Mouse (Mus musculus) adrenal gland, postnatal 14 days (tissue): ENCODE results near the gene Mad2l1bp. TPM values are rescaled to one million over a fixed set of nuclear protein-coding genes. Genes with fewer than 3 reads are reported as not detected.

Source experiments
- DNase-seq: peaks from one replicate; pipeline ENCODE4 v3.0.0; 2021; ENCODE audit warnings: mixed read lengths
- long read RNA-seq, 2 experiments: library from polyadenylated mRNA; stranded (forward); transcript quantifications; one replicate each; pipeline ENCODE4 v2.0.0; 2021
- total RNA-seq: library from RNA; stranded (reverse); gene quantifications from 2 replicates; pipeline ENCODE4 v1.2.3, GENCODE M21; 2021

Gene Mad2l1bp
- total RNA-seq, result 10.8 and 13.9 TPM in 2 replicates
- long read RNA-seq, experiment 1, transcript Mad2l1bp-201 (3 exons, 1,272 nt), result major isoform, 21 of 23 reads
- long read RNA-seq, experiment 1, partial matches to known transcripts, result 1 of 23 reads
- long read RNA-seq, experiment 1, other reads (novel, unspliced or antisense), result 1 of 23 reads
- long read RNA-seq, experiment 2, transcript Mad2l1bp-201 (3 exons, 1,272 nt), result major isoform, 17 of 19 reads
- long read RNA-seq, experiment 2, partial matches to known transcripts, result 0 of 19 reads
- long read RNA-seq, experiment 2, other reads (novel, unspliced or antisense), result 2 of 19 reads

DNA sequence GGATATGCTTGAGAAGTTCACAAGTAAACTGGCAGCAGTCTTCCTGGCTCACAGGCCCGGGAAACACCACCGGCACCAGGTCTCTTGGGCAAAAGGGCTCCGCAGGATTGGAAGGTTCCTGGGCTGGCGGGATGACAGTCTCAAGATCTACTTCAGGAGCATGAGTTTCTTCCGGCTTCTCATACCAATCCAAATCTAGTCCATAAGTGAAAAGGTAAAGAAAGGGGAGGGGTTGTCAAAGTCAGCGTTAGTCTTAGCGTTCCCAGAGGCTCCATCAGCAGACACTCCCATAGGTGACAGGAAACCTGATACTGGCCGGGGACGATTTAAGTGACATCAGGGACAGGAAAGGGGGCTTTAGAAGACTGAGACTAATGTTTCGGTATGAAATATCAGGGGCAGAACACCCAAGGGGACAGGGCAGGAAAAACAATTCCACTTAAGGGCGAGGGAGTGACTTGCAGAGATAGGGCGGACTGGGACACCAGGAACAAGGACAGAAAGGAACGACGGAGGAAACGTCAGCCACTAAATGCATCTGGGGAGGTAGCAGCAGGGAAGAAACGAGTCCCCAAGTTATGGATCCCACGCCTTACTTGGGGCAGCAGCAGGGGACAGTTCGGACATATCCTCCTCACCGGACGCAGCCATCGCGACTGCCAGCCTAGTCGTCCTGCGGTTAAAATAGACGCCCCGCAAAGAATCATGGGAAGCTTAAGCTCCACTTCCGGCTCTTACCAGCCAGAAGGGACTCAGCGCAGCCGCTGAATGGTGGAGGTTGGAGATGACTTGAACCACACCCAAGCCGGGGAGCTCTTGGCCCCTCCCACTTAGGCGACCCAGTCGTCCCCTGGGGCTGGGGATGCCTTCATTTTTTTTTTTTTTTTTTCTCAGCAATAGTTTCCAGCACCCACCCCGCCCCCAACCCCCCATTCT lies at the start of gene Mad2l1bp:
Mad2l1bp (minus strand) TSS at position 707 of the 936 bp plus-strand sequence.
- peak; percentile 93 for DNase-seq

DNA sequence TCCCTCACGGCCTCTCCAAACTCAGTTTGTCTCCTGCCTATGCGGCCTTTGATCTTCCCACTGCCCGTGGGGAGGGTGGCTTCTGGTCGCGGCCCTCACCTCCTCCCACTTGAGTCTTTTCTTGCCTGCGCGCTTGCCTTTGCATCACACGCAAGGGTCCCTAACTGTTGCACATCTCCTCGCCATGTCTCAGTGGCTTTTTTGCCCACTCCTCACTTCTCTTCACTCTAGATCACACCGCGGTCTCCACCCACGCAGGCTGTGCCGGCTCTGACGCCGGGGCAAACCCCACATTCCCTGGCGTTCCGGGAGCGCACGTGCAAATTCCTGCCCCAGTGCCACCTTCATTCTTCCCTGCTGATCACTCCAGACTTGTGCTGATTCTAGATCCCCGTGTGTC lies 49.7 kb upstream of the Mad2l1bp start:
- peak; percentile 62 for DNase-seq

DNA sequence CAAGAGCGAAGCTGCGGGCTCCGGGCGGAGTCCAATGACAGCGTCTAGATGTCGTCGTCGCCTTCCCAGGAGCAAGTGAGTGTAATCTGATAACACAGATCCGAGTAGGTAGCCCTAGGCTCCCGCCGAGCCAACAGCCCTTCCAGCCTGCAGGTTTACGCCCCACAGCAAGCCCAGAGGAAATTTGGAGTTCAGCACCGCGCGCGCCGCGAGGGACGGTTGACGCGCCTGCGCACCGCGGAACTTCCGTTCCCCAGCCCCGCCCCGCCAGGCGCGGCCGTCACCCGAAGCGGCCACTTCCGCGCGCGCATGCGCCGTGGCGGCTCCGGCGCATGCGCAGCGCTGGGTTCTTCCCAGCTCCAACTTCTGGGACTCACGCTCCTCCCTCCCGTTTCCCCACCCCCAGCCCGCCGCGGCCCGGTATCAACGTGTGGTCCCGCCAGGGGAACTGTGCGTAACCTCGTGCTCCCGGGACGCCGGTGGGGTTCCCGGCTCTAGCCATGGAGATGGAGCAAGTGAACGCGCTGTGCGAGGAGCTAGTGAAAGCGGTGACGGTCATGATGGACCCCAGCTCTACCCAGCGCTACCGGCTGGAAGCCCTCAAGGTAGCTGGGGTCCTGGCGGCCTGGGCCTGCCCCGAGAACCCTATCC lies 49.2 kb upstream of the Mad2l1bp start, which contains the start of the genes Polh and Xpo5:
Polh (minus strand) TSS at position 225 of the 651 bp plus-strand sequence.
Xpo5 (plus strand) TSS at position 362 of the 651 bp plus-strand sequence.
- DNase-seq, result peak; percentile 96

DNA sequence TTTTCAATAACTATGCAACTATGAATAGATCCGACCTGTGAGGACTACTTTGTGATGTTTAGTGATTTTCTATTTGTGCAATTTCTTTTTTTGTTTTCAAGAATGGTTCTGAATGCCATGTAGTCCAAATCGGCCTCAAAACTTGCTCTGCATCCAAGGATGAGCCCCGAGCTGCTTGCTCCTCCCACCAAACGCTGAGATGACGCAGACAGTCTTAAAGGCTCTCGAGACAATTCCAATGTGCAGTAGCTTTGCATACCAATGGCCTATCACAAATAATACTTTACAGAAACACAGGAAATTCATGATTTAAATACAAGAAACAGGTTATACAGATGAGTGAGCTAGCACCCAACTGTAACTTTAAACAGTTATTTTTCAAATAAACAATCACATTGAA lies 47.8 kb upstream of the Mad2l1bp start:
- peak; percentile 49 for DNase-seq

DNA sequence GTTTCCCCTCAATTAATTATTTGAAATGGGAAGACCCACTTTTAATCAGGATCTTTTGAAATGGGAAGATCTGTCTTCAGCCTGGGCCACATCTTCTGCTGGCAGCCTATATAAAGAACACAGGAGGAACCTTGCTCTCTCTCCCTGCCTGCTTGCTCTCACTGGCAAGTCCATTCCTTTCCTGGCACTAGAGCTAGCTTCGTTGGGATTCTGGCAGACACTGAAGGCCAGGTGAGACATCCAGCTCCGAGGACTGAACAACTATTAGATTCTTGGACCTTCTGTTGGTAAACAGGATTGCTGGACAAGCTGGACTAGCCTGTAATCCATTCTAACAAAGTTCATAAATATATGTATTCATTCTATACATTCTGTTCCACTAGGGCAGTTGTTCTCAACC lies 35.5 kb upstream of the Mad2l1bp start:
- peak; percentile 51 for DNase-seq

DNA sequence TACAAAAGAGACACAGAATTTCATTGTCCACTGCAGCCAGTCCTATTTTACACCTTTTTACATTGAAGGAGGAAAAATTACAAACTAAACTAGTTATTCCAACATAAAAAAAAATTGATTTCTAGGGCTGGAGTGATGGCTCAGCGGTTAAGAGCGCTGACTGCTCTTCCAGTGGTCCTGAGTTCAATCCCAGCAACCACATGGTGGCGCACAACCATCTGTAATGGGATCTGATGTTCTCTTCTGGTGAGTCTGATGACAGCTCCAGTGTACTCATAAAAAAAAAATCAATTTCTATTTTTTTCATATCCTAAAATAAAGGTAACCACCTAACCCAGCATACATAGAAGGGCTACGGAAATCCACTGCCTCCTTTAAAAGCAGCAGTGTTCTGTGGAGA lies 28.9 kb upstream of the Mad2l1bp start:
- peak; percentile 64 for DNase-seq

DNA sequence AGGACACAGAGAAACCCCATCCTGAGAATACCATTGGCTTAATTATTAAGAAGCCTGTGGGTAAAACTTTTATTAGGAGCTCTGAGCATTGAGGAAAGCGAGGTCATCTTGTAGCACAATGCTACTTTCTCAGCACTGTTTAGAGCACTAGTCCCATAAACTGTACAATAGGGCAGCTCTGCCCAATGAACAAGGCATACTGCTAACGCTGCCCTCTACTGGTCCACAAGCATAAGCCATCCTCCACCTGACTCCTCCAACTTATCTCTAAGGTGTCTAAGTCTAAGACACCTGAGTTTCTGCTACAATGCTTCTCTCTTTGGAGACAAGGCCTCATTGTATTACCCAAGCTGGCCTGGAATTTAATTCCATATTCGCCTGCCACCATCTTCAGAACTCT lies 17.2 kb upstream of the Mad2l1bp start:
- DNase-seq, result no peak

DNA sequence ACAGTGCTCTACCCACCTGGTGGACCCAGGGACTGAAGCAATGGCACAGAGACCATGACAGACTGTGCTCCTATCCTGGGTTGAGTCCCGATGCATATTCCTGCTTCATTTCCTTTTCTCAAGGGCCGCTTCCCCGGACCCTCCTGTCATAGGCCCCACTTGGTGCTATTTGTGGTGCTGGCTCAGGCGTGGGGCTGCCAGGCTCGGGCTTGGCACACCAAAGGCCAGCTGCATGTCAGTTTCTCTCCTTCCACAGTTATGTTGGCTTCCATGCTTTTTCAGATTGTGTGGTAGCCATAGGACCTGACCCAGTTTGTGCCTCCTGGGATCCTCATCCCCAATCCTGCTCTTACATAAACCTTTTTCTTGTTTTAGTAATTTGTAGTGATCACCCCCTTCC lies 15.4 kb upstream of the Mad2l1bp start:
- DNase-seq, result no peak

DNA sequence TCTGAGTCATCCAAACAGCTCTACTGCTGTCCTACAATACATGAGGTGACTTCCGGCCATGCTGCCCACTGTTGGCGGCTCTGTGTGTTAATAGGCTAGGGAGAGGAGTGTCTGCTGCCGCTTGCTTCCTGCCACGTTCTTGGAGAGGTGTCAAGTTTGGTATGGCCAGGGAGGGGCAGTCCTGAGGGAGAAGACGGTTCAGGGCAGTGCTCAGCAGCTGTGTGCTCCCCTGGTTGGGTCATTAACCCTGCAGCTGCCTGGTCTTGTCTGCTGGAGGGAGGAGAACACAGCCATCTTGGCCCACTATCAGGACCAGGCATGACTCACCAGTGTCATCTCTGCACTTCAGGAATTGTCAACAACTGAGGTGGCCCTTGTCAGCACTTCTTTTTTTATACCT lies 15.0 kb upstream of the Mad2l1bp start:
- peak; percentile 16 for DNase-seq

DNA sequence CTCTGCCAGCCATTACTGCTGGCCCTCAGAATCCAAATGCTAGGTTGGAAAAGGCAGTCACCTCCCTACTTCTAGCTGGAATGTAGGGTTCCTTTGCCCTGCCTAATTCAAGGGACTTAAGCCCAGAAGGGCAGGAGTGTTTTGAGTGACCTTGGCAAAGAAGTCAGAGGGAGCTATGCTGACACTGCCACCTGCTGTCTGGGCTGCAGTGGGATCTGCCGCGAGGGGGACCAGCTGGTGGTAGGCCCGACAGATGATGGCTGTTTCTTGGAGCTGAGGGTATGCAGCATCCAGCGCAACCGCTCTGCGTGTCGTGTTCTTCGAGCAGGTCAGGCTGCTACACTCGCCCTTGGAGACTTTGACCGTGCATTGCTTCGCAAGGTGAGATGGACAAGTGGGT lies 13.7 kb upstream of the Mad2l1bp start:
- DNase-seq, result peak; percentile 69

DNA sequence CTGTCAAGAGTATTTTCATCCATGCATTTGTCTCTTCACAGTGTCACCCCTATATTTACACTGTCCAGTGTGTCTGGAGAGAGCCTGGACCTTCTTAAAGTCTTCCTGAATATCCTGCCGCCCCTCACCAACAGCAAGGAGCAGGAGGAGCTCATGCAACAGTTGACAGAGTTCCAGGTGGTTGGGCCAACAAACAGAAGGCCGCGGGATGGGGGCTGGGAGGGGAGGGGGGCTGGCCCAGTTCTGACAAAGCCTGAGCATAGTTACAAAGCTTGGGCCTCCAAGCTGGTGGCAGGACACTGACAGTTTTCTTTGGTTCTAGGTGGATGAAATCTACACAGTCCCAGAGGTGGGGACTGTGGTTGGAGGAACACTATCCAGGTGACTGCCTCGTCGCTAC lies 12.9 kb upstream of the Mad2l1bp start:
- DNase-seq, result no peak

DNA sequence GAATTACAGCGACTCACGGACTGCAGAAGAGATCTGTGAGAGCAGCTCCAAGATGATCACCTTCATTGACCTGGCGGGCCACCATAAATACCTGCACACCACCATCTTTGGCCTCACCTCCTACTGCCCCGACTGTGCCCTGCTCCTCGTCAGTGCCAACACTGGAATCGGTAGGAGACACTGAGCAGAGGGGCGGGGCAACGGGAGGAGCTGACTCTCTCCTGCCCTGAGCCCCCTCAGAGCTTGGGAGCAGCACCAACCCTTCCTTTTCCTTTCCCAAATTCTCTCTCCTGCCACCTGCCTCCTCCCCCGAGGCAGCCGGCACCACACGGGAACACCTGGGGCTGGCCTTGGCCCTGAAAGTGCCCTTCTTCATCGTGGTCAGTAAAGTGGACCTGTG lies 12.1 kb upstream of the Mad2l1bp start:
- DNase-seq, result no peak

DNA sequence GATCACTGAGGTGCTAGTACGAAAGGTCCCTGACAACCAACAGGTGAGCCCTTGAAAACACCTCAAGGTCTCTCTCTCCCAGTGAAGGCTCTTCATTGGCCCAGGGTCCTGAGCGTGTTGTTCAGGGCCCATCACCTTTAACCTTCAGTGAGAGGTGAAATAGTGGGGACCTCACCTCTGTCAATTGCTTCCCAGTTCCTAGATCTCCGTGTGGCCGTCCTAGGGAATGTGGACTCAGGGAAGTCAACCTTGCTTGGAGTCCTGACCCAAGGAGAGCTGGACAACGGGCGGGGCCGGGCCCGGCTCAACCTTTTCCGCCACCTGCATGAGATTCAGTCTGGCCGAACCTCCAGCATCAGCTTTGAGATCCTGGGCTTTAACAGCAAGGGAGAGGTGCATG lies 11.4 kb upstream of the Mad2l1bp start:
- no peak for DNase-seq

DNA sequence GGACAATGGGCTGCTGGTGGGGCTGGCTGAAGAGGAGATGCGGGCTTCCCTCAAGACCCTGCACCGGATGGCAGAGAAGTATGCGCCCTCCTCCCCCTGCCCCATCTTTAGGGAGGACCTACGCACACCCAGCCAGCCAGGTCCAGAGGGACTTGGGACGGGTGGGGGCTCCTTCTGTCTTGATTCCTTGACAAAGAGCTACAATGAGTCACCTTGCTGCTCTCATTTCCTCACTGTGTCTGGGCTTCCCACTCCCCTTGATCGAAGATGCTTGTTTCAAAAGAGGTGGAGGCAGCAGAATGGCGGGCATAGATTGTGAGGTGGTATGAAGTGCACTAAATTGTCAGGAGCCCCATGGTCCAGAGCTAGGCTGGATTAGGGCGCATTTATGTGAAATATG lies 10.9 kb upstream of the Mad2l1bp start:
- no peak for DNase-seq

DNA sequence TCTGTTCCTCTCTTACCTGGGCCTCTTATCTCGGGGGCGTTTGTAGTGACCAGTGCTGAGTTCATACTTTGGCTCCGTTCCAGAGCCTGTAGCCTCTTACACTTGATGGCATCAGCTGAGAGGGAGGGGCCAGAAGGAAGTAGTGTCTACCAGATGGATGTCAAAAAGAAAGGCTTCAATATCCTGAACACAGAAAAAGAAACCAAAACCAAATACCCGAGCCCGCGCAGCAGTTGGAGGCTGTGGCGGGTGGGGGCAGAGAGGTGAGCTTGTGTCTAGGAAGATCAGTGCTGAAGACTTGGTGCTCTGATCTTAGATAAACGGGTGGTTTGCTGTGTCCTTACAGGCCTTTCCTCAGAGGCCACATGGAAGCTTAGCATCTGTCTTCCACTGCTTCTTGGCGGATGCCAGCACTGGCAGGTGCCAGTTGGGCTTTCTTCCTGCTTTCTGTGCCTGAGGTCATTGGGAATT lies 9.6 kb upstream of the Mad2l1bp start:
- DNase-seq, result peak; percentile 52

DNA sequence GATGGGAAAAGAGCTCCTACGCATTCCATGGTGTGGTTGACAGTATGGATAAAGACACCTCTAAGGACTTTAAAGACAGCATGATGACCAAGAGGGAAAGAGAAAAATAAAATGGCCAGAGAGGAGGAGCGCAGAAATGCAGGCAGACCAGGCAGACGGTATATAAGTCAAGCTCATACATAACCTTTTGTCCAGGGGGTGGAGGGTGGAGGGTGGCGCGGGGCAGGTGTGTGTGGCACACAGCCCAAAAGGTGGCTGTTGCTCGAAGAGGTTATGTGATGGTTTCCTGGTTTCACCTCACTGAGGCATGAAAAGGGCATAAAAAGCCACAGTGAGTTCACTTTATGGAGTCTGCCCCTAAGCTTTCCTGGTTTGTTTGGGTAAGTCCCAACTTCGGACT lies 9.2 kb upstream of the Mad2l1bp start:
- DNase-seq, result no peak

DNA sequence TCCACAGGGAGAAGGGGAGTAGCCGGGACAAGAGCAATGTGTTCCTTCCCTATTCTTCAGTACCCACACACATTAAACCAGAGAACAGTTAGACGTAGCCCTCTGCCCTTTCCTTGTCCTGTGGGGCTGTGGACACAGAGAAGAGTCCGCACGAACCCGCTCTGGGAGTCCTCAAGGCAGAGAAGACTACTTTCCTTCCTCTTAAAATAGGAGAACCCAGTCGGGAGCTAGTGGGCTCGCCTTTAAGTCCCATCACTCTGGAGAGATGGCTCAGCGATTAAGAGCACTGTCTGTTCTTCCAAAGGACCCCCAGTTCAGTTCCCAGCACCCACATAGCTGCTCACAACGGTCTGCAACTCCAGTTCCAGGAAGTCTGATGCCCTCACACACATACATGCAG lies 8.4 kb upstream of the Mad2l1bp start:
- no peak for DNase-seq

DNA sequence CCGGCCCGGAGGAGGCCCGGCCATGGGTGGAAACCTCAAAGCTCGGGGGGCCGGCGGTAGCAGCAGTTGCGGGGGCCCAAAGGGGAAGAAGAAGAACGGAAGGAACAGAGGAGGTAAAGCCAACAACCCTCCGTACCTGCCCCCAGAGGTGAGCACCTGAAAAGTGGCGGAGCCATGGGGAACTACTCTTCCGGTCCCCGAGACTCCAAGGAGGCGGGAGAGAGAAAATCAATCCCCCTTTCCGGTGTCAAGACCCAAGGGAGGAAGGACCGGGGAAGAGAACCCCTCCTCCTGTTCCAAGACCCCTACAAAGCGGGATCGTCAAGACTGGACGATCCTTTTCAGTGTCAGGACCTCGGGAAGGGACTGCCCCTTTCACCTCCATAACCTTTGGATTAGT lies 7.8 kb upstream of the Mad2l1bp start:
- DNase-seq, result no peak

DNA sequence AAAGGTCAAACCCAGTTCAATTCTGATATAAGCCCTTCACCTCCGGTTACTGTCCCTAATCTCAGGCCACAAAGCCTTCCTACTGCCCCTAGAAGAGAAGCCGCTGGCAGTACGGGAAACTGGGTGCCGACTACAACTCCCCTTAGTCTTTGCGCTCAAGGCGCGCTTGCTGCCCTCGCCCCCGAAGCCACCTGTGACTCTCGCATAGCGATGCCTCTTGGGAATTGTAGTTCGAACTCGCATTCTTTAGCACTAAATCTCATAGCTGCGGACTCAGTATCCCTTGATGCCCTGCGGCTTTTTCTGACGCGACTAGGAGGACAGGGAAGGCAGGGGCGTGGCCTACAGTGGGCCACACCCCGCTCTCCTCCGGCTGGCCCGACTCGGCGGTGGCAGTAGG lies 7.3 kb upstream of the Mad2l1bp start, which contains the start of gene Gtpbp2:
Gtpbp2 (plus strand) TSS at position 347 of the 400 bp plus-strand sequence.
- peak; percentile 96 for DNase-seq

DNA sequence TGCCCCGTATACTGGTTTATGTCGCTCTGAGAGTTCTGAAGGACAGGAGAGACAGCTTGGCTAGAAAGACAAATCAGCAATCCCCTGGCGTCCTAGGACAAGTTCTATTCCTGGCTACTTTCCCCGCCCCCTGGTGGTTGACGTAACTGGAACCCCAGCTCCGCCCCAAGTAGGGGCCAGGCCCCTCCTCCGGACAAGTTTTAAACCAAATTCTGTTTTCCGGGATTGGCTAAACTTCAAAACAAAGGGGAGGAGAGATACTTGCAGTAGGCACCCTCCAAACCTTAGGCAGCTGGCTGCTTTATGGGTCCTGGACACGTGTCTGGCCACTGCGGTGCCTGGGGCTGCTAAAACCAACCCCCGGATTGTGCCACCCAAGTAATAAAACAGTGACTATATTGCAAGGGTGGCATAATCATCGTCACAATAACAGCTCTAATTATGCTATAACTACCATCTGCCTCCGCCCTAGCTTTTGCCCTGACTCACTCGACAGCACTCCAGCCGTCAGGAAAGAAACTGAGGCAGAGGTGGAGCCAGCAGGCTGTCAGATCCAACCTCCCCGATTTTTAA lies 6.8 kb upstream of the Mad2l1bp start:
- peak; percentile 96 for DNase-seq

DNA sequence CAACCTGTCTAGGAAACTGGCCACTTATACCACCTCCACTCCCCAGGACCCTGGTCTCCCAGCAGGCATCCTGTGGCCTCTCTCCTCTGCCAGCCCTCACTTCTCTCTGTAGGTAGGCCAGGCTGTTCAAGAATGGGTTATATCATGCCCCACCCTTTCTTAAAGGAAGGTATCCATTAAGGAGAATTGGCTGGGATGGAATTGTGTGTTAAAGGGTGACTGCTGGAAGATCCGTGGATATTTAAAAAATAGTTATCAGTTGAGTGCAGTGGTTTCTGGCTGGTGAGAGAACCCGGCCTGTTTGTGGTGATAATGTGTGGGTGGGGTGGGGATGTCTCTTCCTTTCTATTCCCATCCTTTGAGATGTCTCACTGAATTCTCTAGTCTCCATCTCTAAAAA lies 5.9 kb upstream of the Mad2l1bp start:
- DNase-seq, result no peak

DNA sequence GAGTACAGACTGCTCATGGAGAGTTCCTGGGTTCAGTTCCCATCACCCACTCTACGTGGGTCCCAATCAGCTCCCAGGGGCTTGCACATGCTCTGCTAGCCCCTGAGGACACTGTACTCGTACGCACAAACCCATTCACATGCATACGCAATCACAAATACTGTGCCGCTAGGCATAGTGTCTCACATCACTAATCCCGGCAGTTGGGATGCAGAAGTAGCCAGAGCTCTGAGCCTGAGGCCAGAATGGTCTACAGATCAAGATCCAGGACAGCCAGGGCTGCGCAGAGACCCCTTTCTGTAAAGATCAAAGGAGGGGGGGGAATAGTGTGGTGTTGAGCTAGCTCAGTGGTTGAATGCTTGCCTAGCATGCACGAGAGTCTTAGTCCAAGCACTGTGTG lies 3.8 kb upstream of the Mad2l1bp start:
- no peak for DNase-seq
